Mouse (Mus musculus) liver, postnatal 0 days (tissue): ENCODE measurements around the gene Nrip3.

Source experiments
- CTCF ChIP-seq: sonication (generic); IDR thresholded peaks from 2 replicates; pipeline ENCODE4 v1.5.1; 2016; ENCODE audit warnings: antibody characterized with exemption, low read depth
- EP300 ChIP-seq: IDR thresholded peaks from 2 replicates; pipeline ENCODE4 v1.6.1; 2016; ENCODE audit warnings: antibody characterized with exemption, low read depth, mild to moderate bottlenecking

- TF ChIP-seq CTCF: no peak
- TF ChIP-seq EP300: no peak
Measured at GRCm38 (mm10) chr7:109751427-109752007, 30.3 kb downstream of the Nrip3 start.
